Mouse (Mus musculus) gastrocnemius, adult 8-10 months (tissue): ENCODE measurements around the gene 4930451I11Rik. TPM values are rescaled to one million over a fixed set of nuclear protein-coding genes. Genes with fewer than 3 reads are reported as not detected.

Experiments used
- DNase-seq, 2 experiments: peaks; one replicate each; pipeline ENCODE4 v3.0.0; 2022; ENCODE audit warnings: low spot score in 2 of 2
- total RNA-seq, 4 experiments: library from RNA; stranded (reverse); gene quantifications; 2 replicates each; pipeline ENCODE4 v1.2.4; 2022

Gene 4930451I11Rik
- total RNA-seq, 4 experiments from 2014 or later, result not detected

- DNase-seq, result no peak
These were observed 31.0 kb downstream of the 4930451I11Rik start for GRCm38 (mm10) chr7:126800269-126801056.

GRCm38 (mm10) chr7:126799468-126800268 is 31.8 kb downstream of the 4930451I11Rik start:
- DNase-seq, result peak; percentile 76 to 87

GRCm38 (mm10) chr7:126799050-126799467 is 32.4 kb downstream of the 4930451I11Rik start:
- peak; percentile 91 to 95 for DNase-seq

DNA sequence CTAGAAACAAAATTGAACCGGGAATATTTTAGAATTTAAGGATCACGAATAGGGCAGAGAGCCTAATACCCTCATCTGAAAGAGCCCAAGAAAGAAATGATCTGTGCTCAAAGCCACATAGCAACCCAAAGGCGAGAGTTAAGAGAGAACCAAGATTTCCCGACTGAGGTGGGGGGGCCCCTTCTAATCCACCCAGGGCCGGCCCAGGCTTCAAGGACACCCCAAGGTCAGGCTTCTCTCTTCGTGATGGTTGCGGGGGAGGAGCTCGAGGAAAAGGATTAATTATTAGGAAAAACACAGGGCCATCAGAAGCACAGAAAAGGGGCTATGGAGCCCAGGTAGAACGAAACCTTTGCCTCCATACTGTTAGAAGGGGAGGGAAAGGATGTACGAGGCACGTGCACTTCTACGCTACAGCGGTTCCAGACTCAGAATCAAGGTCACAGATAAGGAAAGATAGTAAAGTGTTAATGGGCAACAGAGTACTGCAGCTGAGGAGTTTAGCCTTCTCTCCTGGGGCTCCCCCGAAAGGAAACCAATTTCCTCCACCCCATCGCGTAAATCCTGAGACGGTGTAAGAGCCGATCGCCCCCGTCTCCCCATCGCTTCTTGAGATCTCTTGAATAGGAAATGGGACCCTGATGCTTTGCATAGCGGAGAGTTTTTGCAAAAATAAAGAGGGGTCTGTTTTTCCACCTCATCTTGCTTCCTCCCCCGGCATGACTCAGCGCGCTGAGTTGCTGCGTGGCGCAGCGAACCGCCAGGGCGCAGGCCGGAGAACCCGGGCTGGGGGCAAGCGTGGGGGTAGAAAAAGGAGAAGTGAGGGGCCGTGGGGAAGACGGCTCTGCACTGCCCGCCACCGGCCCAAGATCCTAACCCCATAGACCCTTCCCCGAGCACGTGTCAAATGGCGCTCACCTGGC is 33.1 kb downstream of the 4930451I11Rik start:
- no peak for DNase-seq

GRCm38 (mm10) chr7:126797411-126798126 is 33.9 kb downstream of the 4930451I11Rik start, which contains the start of gene Fam57b:
TSS of gene Fam57b (plus strand) at chr7:126797668.
- no peak for DNase-seq

DNA sequence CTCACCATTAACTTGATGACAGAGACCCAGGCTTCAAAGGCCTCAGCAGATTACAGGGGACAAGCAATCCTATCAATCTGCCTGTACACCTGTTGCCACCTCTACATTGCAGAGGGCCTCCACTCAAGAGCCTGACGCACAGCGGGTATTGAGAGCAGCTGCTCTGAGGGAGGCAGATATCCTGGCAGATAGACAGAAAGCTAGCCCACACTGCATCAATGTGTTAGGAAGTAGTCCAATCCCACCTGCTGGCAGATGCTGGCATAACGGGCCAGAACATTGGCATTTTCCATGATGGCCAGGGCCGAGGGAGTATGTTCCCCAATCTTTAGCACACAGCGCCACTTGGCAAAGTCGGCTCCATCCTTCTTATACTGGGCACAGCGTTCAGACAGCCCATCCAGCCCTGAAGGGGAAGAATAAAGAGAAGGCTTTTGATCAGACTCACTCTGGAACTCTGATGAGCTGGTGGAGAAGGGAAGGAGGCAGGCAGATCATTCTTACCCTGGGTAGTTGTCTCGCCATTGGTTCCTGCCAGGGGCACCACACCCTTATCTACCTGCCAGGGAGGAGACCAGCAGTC is 35.0 kb downstream of the 4930451I11Rik start:
- no peak for DNase-seq

- no peak for DNase-seq
These were observed 35.8 kb downstream of the 4930451I11Rik start for GRCm38 (mm10) chr7:126795387-126796317.

GRCm38 (mm10) chr7:126794271-126794605 is 37.2 kb downstream of the 4930451I11Rik start:
- no peak for DNase-seq

- DNase-seq, result no peak
These were observed 37.8 kb downstream of the 4930451I11Rik start for GRCm38 (mm10) chr7:126793456-126794270.

GRCm38 (mm10) chr7:126792721-126793443 is 38.6 kb downstream of the 4930451I11Rik start:
- DNase-seq, result no peak

GRCm38 (mm10) chr7:126791851-126792720 is 39.4 kb downstream of the 4930451I11Rik start, which contains the start of gene Ppp4c:
TSS of gene Ppp4c (minus strand) at chr7:126792496.
- DNase-seq, result peak; percentile 89 to 94

DNA sequence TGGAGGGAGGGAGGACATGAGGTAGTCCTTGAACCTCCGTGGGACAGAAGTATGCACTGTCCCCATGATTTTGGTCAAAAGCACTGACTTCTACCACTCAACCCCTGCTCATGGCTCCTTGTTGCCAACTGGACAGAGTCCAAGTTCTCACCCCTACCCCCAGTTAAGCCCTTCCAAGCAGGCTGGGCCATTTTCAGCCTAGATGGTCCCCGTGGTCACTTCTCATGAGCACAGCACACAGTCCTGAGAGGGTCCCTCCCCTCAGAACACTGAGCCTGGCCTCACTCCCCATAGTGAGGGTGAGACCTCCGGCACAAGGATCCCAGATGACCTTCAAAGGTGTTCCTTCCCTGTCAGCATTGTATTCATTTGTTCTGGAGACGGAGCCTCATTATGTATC is 42.3 kb downstream of the 4930451I11Rik start:
- DNase-seq, result no peak

DNA sequence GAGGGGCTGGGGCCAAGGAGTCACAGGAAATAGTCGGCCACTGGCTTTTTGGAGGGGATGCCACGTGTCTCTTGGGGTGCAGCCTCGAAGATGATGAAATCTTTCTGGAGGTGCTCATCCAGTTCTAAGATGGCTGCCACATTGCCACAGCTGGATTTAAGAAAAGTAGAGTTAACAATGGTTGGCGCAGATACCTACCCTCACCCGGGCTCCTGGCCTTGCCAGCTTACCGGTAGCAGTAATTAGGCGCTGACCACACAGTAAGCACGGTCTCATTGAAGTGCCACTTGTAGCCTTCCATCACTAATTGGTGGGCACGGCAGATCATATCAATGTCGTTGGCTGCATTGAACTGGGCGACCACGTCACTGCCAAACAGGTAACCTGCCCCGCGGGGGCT is 45.3 kb downstream of the 4930451I11Rik start:
- DNase-seq, result no peak

- DNase-seq, result no peak
These were observed 46.4 kb downstream of the 4930451I11Rik start for GRCm38 (mm10) chr7:126785056-126785455.

- DNase-seq, result no peak
These were observed 47.0 kb downstream of the 4930451I11Rik start for GRCm38 (mm10) chr7:126784469-126784868.

- no peak for DNase-seq
These were observed 48.7 kb downstream of the 4930451I11Rik start for GRCm38 (mm10) chr7:126782693-126783092.
